Mouse (Mus musculus): ENCODE measurements around the gene Robo1. TPM values are rescaled to one million over a fixed set of nuclear protein-coding genes. Genes with fewer than 3 reads are reported as not detected.

Gene Robo1
- 20.1 and 20.6 TPM in 2 replicates for polyA plus RNA-seq (2014; fragmentation: Nextera tagmentation; extraction: Ambion mirVana)

DNA sequence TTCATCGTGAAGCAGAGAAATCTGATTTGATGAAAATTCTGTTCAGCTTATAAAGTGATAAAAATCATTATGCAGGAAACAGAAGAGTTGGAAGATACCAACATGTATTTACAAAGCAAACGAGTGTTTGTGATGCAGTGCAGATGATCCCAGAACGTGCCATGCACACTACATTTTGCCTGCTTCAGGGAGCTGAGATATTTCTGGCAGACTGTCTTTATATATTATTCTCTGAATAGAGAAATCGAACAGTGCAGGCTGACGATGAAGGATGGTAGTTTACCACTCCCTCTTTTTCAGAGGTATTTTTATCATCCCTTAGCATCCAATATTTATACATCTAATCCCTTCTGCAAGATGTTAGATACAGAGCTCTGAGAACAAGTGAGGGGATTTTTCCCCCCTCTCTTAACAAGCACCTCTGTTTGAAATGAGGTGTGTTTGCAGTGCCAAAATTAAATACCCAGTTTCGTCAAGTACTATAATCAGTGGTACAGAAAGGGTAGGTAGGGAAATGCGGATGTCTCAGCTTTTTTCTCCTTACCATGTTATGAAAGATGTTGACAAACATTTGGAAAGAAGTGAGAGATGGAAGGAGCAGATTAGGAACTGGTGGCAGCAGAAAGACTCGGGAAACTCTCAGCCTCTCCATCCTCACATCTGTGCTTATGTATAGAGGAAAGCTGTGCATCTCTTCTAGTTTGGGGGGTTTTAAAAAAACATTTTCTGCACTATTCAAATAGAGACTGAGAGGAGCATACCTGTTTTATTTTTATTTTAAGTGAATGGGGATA, at the start of gene Robo1:
Gene Robo1 (plus strand): TSS at position 770 of the 794 bp plus-strand sequence.
- H3K4me3 ChIP-seq (ENCODE audit: low read depth, low read length) = no peak within 1 kb of the TSS

DNA sequence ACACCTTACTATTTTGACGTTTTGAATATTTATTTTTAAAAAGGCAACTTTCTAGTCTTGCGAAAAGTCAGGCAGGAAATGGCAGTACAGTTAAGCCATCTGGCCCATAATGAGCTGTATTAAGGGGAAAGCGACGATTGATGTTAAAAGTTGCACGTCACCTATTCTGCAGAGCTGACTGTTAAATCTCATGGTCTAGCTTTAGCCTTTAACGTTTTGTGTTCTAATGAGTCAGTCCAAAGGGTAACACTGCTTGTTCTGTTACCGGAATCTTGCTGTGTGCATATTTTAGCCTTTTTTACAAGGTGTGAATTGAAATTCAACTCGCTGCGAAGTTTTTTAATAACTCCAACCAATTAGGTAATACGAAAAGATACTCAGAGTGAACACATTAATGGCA, 40.3 kb upstream of the Robo1 start:
- ATAC-seq (replicated peaks; ENCODE audit: insufficient number of reproducible peaks, low FRiP score, low TSS enrichment) = no peak
- Histone ChIP-seq H3K4me3 (ENCODE audit: low read depth, low read length) (no peak overlapping the region), H3K27me3 (ENCODE audit: control insufficient read depth, insufficient read depth, low read length) (no peaks in the 10 kb centered on the region), H3K36me3 (ENCODE audit: control insufficient read depth, insufficient read depth, low read length) (no peaks in the 10 kb centered on the region), H3K9ac (ENCODE audit: low read depth, low read length) (no peak overlapping the region), H3K27ac (ENCODE audit: low read depth, low read length) (no peak overlapping the region), H3K9me3 (replicated peaks; ENCODE audit: control insufficient read depth, low read length) (no peaks in the 10 kb centered on the region), H3K4me1 (ENCODE audit: control insufficient read depth, insufficient read depth, low read length) (no peaks in the 10 kb centered on the region), H3K4me2 (no peak overlapping the region)
- WGBS (ENCODE audit: insufficient replicate concordance) = 76% methylated on average over 10 of the region's 10 CpGs

More for the DNA sequence above, at the start of gene Robo1:
- WGBS (ENCODE audit: insufficient replicate concordance) = 72% methylated on average over 8 of the region's 8 CpGs
- no peaks in the 10 kb centered on the region for H3K36me3 ChIP-seq (ENCODE audit: control insufficient read depth, insufficient read depth, low read length)
- H3K27ac ChIP-seq (ENCODE audit: low read depth, low read length) = no peak within 1 kb of the TSS
- H3K27me3 ChIP-seq (ENCODE audit: control insufficient read depth, insufficient read depth, low read length) = no peaks in the 10 kb centered on the region
- no peaks in the 10 kb centered on the region for H3K4me1 ChIP-seq (ENCODE audit: control insufficient read depth, insufficient read depth, low read length)
- H3K9me3 ChIP-seq (replicated peaks; ENCODE audit: control insufficient read depth, low read length) = no peaks in the 10 kb centered on the region
- H3K9ac ChIP-seq (ENCODE audit: low read depth, low read length) = no peak within 1 kb of the TSS
- ATAC-seq (replicated peaks; ENCODE audit: insufficient number of reproducible peaks, low FRiP score, low TSS enrichment) = no peak
- no peak within 1 kb of the TSS for H3K4me2 ChIP-seq

DNA sequence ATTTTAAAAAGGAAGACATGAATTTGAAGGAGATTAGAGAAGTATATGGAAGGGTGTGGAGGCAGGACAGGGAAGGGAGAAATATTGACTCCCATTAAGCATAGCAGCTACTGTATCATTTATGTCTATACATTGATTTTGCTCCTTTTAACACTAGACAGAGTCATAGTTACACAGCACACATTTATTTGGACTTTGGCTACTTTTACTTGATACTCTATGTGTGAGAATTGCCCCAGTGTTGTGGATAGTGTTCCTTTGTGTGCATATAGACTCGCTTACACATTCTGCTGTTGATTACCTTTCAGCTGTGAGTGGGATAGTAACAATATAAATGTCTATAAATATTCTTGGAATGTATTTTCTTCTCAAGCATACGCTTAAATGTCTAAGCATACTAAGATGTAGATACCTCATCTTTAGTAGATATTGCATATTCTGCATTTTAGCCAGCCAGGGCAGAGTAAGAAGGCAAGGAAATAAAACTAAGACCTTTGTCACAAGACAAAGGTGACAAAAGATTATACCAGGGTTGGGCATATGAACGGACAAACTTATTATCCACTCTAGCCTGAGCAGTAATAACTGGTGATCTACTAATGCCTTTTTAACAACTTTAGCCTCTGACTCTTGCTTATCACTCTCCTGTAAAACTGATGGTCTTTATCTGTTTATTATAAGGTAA, 31.6 kb upstream of the Robo1 start:
- Histone ChIP-seq H3K27ac (ENCODE audit: low read depth, low read length) (no peak overlapping the region), H3K9ac (ENCODE audit: low read depth, low read length) (no peak overlapping the region), H3K9me3 (replicated peaks; ENCODE audit: control insufficient read depth, low read length) (no peaks in the 10 kb centered on the region), H3K36me3 (ENCODE audit: control insufficient read depth, insufficient read depth, low read length) (no peaks in the 10 kb centered on the region), H3K4me2 (no peak overlapping the region), H3K4me1 (ENCODE audit: control insufficient read depth, insufficient read depth, low read length) (no peaks in the 10 kb centered on the region), H3K4me3 (ENCODE audit: low read depth, low read length) (no peak overlapping the region), H3K27me3 (ENCODE audit: control insufficient read depth, insufficient read depth, low read length) (no peaks in the 10 kb centered on the region)
- ATAC-seq (replicated peaks; ENCODE audit: insufficient number of reproducible peaks, low FRiP score, low TSS enrichment) = no peak
- WGBS (ENCODE audit: insufficient replicate concordance) = 86% methylated on average over 3 of the region's 3 CpGs

DNA sequence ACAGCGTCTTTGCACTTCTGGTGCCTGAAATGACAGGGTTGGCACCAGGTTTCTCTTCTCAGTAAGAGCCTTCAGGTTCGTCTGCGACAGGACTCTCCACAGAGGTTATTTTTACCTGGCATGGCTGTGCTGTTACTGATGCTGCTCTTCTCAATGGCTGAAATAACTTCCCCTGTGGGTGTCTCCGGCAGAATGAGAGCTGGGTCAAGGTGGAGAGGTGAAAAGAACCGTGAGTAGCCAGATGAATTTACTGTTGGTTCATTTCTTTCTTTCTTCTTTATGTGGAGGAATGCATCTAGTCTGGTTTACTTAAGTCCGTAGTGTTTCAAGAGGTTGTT, 194 bp downstream of the Robo1 start:
- 65% methylated on average over 6 of the region's 6 CpGs for WGBS (ENCODE audit: insufficient replicate concordance)
- no peak for ATAC-seq (replicated peaks; ENCODE audit: insufficient number of reproducible peaks, low FRiP score, low TSS enrichment)
- Histone ChIP-seq H3K4me1 (ENCODE audit: control insufficient read depth, insufficient read depth, low read length) (no peaks in the 10 kb centered on the region), H3K9ac (ENCODE audit: low read depth, low read length) (no peak overlapping the region), H3K9me3 (replicated peaks; ENCODE audit: control insufficient read depth, low read length) (no peaks in the 10 kb centered on the region), H3K36me3 (ENCODE audit: control insufficient read depth, insufficient read depth, low read length) (no peaks in the 10 kb centered on the region), H3K4me3 (ENCODE audit: low read depth, low read length) (no peak overlapping the region), H3K27me3 (ENCODE audit: control insufficient read depth, insufficient read depth, low read length) (no peaks in the 10 kb centered on the region), H3K27ac (ENCODE audit: low read depth, low read length) (no peak overlapping the region), H3K4me2 (no peak overlapping the region)

DNA sequence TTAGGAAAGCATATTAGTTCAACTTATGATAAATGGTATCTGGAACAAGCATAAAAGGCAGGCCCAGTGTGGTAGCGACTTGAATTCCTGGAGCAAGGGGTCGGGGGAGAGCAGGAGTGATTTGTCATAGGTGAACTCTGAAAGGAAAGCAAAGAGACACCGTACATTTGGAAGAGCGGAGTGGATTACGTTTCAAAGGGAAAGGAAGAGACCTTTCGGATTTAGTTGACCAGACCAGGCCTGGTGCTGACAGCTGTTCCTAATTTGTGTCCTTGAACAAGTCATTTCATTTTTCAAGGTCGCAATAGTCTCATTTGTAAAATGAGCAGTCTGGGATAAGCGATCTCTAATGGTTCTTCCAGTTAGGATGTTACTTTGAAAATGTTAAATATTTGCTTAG, 19.2 kb downstream of the Robo1 start:
- H3K27ac ChIP-seq (ENCODE audit: low read depth, low read length) = no peak overlapping the region
- no peak overlapping the region for H3K4me3 ChIP-seq (ENCODE audit: low read depth, low read length)
- 71% methylated on average over 8 of the region's 8 CpGs for WGBS (ENCODE audit: insufficient replicate concordance)
- H3K9me3 ChIP-seq (replicated peaks; ENCODE audit: control insufficient read depth, low read length) = no peaks in the 10 kb centered on the region
- H3K4me1 ChIP-seq (ENCODE audit: control insufficient read depth, insufficient read depth, low read length) = no peaks in the 10 kb centered on the region
- ATAC-seq (replicated peaks; ENCODE audit: insufficient number of reproducible peaks, low FRiP score, low TSS enrichment) = no peak
- H3K27me3 ChIP-seq (ENCODE audit: control insufficient read depth, insufficient read depth, low read length) = no peaks in the 10 kb centered on the region
- H3K9ac ChIP-seq (ENCODE audit: low read depth, low read length) = no peak overlapping the region
- no peak overlapping the region for H3K4me2 ChIP-seq
- no peaks in the 10 kb centered on the region for H3K36me3 ChIP-seq (ENCODE audit: control insufficient read depth, insufficient read depth, low read length)

DNA sequence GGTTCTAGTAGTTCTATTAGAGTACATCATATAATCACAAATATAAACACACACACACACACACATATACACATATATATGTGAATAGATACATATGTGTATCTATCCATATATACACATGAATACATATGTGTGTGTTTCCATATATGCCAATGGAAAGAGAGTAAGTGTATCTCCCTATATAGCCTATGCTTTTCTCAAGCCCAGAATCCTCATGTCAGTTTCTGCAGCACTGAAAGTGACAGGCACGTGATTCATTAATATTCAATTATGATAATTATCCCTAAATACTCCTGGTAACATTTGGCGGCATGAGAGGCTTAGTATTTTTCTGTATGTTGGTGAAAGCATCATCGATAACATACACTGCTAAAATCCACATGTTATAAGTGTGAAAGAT, 20.5 kb downstream of the Robo1 start:
- Histone ChIP-seq H3K4me3 (ENCODE audit: low read depth, low read length) (no peak overlapping the region), H3K27me3 (ENCODE audit: control insufficient read depth, insufficient read depth, low read length) (no peaks in the 10 kb centered on the region), H3K9ac (ENCODE audit: low read depth, low read length) (no peak overlapping the region), H3K36me3 (ENCODE audit: control insufficient read depth, insufficient read depth, low read length) (no peaks in the 10 kb centered on the region), H3K4me1 (ENCODE audit: control insufficient read depth, insufficient read depth, low read length) (no peaks in the 10 kb centered on the region), H3K4me2 (no peak overlapping the region), H3K27ac (ENCODE audit: low read depth, low read length) (no peak overlapping the region), H3K9me3 (replicated peaks; ENCODE audit: control insufficient read depth, low read length) (no peaks in the 10 kb centered on the region)
- no peak for ATAC-seq (replicated peaks; ENCODE audit: insufficient number of reproducible peaks, low FRiP score, low TSS enrichment)
- 79% methylated on average over 3 of the region's 3 CpGs for WGBS (ENCODE audit: insufficient replicate concordance)

DNA sequence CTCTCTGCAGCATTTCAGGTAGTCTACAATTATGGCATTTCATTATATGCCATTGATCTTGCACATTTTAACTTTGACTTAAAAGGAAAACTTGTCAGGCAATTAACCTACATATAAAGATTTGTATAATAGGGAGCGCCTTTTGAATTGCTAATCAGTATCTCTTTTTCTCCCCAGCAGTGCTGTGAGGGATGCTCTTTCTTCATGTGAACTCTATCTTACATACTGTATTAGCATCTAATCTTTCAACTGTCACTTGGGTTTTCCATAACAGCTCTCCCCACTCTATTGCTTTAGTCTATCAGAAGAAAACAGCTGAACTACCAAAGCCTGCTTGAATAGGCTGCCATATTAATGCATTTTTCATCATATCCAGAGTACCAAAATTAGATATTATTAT, 29.7 kb downstream of the Robo1 start:
- Histone ChIP-seq H3K4me1 (ENCODE audit: control insufficient read depth, insufficient read depth, low read length) (no peaks in the 10 kb centered on the region), H3K9ac (ENCODE audit: low read depth, low read length) (no peak overlapping the region), H3K27ac (ENCODE audit: low read depth, low read length) (no peak overlapping the region), H3K9me3 (replicated peaks; ENCODE audit: control insufficient read depth, low read length) (no peaks in the 10 kb centered on the region), H3K4me2 (no peak overlapping the region), H3K27me3 (ENCODE audit: control insufficient read depth, insufficient read depth, low read length) (no peaks in the 10 kb centered on the region), H3K36me3 (ENCODE audit: control insufficient read depth, insufficient read depth, low read length) (no peaks in the 10 kb centered on the region), H3K4me3 (ENCODE audit: low read depth, low read length) (no peak overlapping the region)
- ATAC-seq (replicated peaks; ENCODE audit: insufficient number of reproducible peaks, low FRiP score, low TSS enrichment) = no peak
- WGBS (ENCODE audit: insufficient replicate concordance) = 91% methylated on average over 1 of the region's 1 CpGs

DNA sequence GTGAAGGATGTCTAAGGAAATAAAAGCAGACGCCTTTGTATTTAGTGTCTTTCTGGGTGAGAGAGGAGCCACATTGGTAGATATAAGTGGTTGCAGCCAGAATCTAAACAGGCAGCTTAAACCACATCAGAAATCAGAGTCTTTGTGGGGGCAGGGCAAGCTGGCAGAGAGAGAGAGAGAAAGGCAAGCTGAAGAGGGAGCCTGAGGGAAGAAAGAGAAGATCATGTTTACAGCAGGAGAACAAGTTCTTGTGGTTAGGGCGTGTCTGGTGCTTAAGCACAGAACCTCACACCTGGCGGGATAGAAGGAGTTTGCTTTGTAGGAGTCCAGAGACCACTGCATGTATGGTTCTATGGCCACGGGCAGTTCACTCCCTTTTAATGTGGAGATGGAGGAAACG, 42.3 kb downstream of the Robo1 start:
- 66% methylated on average over 5 of the region's 5 CpGs for WGBS (ENCODE audit: insufficient replicate concordance)
- Histone ChIP-seq H3K27ac (ENCODE audit: low read depth, low read length) (no peak overlapping the region), H3K9ac (ENCODE audit: low read depth, low read length) (no peak overlapping the region), H3K4me2 (no peak overlapping the region), H3K4me1 (ENCODE audit: control insufficient read depth, insufficient read depth, low read length) (no peaks in the 10 kb centered on the region), H3K36me3 (ENCODE audit: control insufficient read depth, insufficient read depth, low read length) (no peaks in the 10 kb centered on the region), H3K9me3 (replicated peaks; ENCODE audit: control insufficient read depth, low read length) (no peaks in the 10 kb centered on the region), H3K27me3 (ENCODE audit: control insufficient read depth, insufficient read depth, low read length) (no peaks in the 10 kb centered on the region), H3K4me3 (ENCODE audit: low read depth, low read length) (no peak overlapping the region)
- no peak for ATAC-seq (replicated peaks; ENCODE audit: insufficient number of reproducible peaks, low FRiP score, low TSS enrichment)

All from heart, embryonic 11.5 days (tissue).